Mouse (Mus musculus): ENCODE data around the gene Ttll4. TPM values are rescaled to one million over a fixed set of nuclear protein-coding genes. Genes with fewer than 3 reads are reported as not detected.

The Ttll4 gene
- total RNA-seq, 2 experiments from 2014 or later, result 11.3 to 14.3 TPM

- intact Hi-C loops (cut with DNase I), result no loop called here
- DNase-seq, result peak; percentile 77 to 78
Measured at GRCm38 (mm10) chr1:74748643-74749271, 87.2 kb downstream of the Ttll4 start, which contains the start of gene Prkag3. Gene Prkag3 (minus strand): TSS chr1:74749221.

- DNase-seq, result peak in 1 of 2 experiments; percentile 61
- intact Hi-C loops (cut with DNase I), result no loop called here
Measured at GRCm38 (mm10) chr1:74749301-74749700, 87.8 kb downstream of the Ttll4 start.

- DNase-seq, result no peak
- intact Hi-C loops (cut with DNase I), result no loop called here
Measured at GRCm38 (mm10) chr1:74750683-74751082, 89.1 kb downstream of the Ttll4 start.

GRCm38 (mm10) chr1:74752150-74752549 lies 90.6 kb downstream of the Ttll4 start:
- no peak for DNase-seq
- intact Hi-C loops (cut with DNase I), result no loop called here

GRCm38 (mm10) chr1:74752833-74753232 lies 91.3 kb downstream of the Ttll4 start:
- intact Hi-C loops (cut with DNase I), result no loop called here

More at GRCm38 (mm10) chr1:74752833-74753232, 91.3 kb downstream of the Ttll4 start:
- no peak for DNase-seq

Other genes starting within 250 kb of the Ttll4 start
- gene Cnot9, start 155.7 kb upstream of the Ttll4 start, total RNA-seq (2021), result 10 to 100 TPM; 11.1 to 11.6 TPM
- gene Plcd4, start 118.9 kb upstream of the Ttll4 start, total RNA-seq (2021), result 10 to 100 TPM; 52.2 to 73.6 TPM
- gene Usp37, start 117.5 kb upstream of the Ttll4 start, total RNA-seq (2021), result 1 to 10 TPM; 7.8 to 8.8 TPM
- gene Zfp142, start 73.5 kb upstream of the Ttll4 start, total RNA-seq (2021), result 1 to 10 TPM; 7.1 to 7.2 TPM
- gene Bcs1l, start 73.5 kb upstream of the Ttll4 start, total RNA-seq (2021), result 10 to 100 TPM; 17.9 to 19.6 TPM
- 10 to 100 TPM; 15.1 to 17.5 TPM for gene Rnf25, start 60.3 kb upstream of the Ttll4 start, total RNA-seq (2021)
- gene Stk36, start 60.3 kb upstream of the Ttll4 start, total RNA-seq (2021), result under 1 TPM; 0.38 to 0.39 TPM
- 10 to 100 TPM; 41.0 to 44.1 TPM for gene Cyp27a1, start 51.8 kb downstream of the Ttll4 start, total RNA-seq (2021)
- 10 to 100 TPM; 63.9 to 90.3 TPM for gene Prkag3, start 87.5 kb downstream of the Ttll4 start, total RNA-seq (2021)
- under 1 TPM; 0.20 to 0.32 TPM for gene Wnt6, start 110.1 kb downstream of the Ttll4 start, total RNA-seq (2021)
- not detected for gene Wnt10a, start 129.8 kb downstream of the Ttll4 start, total RNA-seq (2021)
- not detected for gene Cdk5r2, start 193.2 kb downstream of the Ttll4 start, total RNA-seq (2021)
- not detected for gene Fev, start 223.7 kb downstream of the Ttll4 start, total RNA-seq (2021)
- gene Cryba2, start 231.4 kb downstream of the Ttll4 start, total RNA-seq (2021), result not detected

All from gastrocnemius, postnatal 36 days (tissue).